Mouse (Mus musculus): ENCODE results near the gene Crim1.

Crim1 gene

GRCm38 (mm10) chr17:78211881-78212280 lies 11.8 kb downstream of the Crim1 start:
- DNase-seq: no peak

- DNase-seq: no peak
These were observed 13.1 kb downstream of the Crim1 start for GRCm38 (mm10) chr17:78213128-78213527.

GRCm38 (mm10) chr17:78216526-78216925 lies 16.5 kb downstream of the Crim1 start:
- DNase-seq: no peak

- DNase-seq: no peak
These were observed 17.4 kb downstream of the Crim1 start for GRCm38 (mm10) chr17:78217406-78217805.

- no peak for DNase-seq
These were observed 18.6 kb downstream of the Crim1 start for GRCm38 (mm10) chr17:78218506-78219232.

GRCm38 (mm10) chr17:78221007-78221642 lies 21.1 kb downstream of the Crim1 start:
- no peak for DNase-seq

- no peak for DNase-seq
These were observed 21.8 kb downstream of the Crim1 start for GRCm38 (mm10) chr17:78221860-78222259.

- DNase-seq: no peak
These were observed 23.9 kb downstream of the Crim1 start for GRCm38 (mm10) chr17:78223988-78224387.

GRCm38 (mm10) chr17:78225547-78225946 lies 25.5 kb downstream of the Crim1 start:
- DNase-seq: no peak

GRCm38 (mm10) chr17:78227211-78227610 lies 27.2 kb downstream of the Crim1 start:
- DNase-seq: no peak

GRCm38 (mm10) chr17:78231567-78231966 lies 31.5 kb downstream of the Crim1 start:
- DNase-seq: no peak

GRCm38 (mm10) chr17:78232703-78233102 lies 32.7 kb downstream of the Crim1 start:
- no peak for DNase-seq

GRCm38 (mm10) chr17:78233873-78234272 lies 33.8 kb downstream of the Crim1 start:
- DNase-seq: no peak

GRCm38 (mm10) chr17:78236126-78236525 lies 36.1 kb downstream of the Crim1 start:
- no peak for DNase-seq

GRCm38 (mm10) chr17:78237954-78238353 lies 37.9 kb downstream of the Crim1 start:
- no peak for DNase-seq

GRCm38 (mm10) chr17:78240161-78240560 lies 40.1 kb downstream of the Crim1 start:
- no peak for DNase-seq

GRCm38 (mm10) chr17:78241238-78241637 lies 41.2 kb downstream of the Crim1 start:
- DNase-seq: no peak

- DNase-seq: no peak
These were observed 44.7 kb downstream of the Crim1 start for GRCm38 (mm10) chr17:78244752-78245151.

GRCm38 (mm10) chr17:78245444-78245843 lies 45.4 kb downstream of the Crim1 start:
- DNase-seq: no peak

GRCm38 (mm10) chr17:78246634-78247383 lies 46.8 kb downstream of the Crim1 start:
- DNase-seq: no peak

GRCm38 (mm10) chr17:78248197-78248596 lies 48.1 kb downstream of the Crim1 start:
- no peak for DNase-seq

- no peak for DNase-seq
These were observed 48.9 kb downstream of the Crim1 start for GRCm38 (mm10) chr17:78248943-78249342.

- no peak for DNase-seq
These were observed 50.3 kb downstream of the Crim1 start for GRCm38 (mm10) chr17:78250149-78250938.
